Mouse (Mus musculus) kidney, adult 9 months (tissue): ENCODE results near the gene Itpr2.

Source experiments
- DNase-seq: peaks from one replicate; pipeline ENCODE4 v3.0.0; 2022

Itpr2 gene

GRCm38 (mm10) chr6:146343671-146344384 is 158.2 kb downstream of the Itpr2 start:
- DNase-seq: no peak

- DNase-seq: peak; percentile 22
These were observed 159.0 kb downstream of the Itpr2 start for GRCm38 (mm10) chr6:146342995-146343394.

DNA sequence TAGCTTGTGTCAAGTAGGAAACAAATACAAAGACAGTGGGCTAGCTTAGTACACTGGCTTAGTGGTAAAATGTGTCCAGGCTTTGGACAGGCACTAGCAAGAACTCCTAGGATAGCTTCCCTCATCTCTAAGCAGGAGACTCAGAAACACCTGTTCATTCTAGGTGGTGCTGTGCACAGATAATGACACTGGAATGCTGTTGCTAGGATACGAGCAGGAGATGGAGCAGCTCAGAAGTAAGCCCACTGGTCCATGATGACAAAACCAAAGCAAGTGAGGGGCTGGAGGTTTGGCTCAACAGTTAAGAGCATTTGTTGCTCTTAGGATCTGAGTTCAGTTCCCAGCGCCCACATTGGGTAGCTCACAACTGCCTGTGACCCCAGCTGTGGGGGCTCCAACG is 160.1 kb downstream of the Itpr2 start:
- no peak for DNase-seq

DNA sequence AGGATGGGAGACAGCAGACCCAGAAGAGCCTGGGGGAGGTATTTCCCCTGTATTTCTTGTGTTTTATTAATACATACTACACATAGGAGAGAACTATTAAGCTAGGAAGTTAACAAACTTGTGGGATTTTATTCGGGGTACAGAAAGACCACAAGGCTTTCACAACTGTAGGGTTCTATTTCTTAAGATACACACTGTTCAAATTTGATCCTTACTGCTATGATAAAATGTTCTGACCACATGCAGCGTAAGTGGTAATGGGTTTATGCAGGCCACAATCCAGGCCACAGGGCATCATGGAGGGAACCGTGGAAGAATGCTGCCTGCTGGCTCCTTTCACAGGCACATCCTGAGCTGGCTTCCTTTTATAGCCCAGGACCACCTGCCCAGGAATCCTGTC is 160.6 kb downstream of the Itpr2 start:
- DNase-seq: no peak

GRCm38 (mm10) chr6:146340951-146341350 is 161.1 kb downstream of the Itpr2 start:
- DNase-seq: no peak

GRCm38 (mm10) chr6:146339779-146340178 is 162.2 kb downstream of the Itpr2 start:
- DNase-seq: peak; percentile 56

GRCm38 (mm10) chr6:146337237-146337636 is 164.8 kb downstream of the Itpr2 start:
- no peak for DNase-seq

GRCm38 (mm10) chr6:146335191-146335590 is 166.8 kb downstream of the Itpr2 start:
- no peak for DNase-seq

DNA sequence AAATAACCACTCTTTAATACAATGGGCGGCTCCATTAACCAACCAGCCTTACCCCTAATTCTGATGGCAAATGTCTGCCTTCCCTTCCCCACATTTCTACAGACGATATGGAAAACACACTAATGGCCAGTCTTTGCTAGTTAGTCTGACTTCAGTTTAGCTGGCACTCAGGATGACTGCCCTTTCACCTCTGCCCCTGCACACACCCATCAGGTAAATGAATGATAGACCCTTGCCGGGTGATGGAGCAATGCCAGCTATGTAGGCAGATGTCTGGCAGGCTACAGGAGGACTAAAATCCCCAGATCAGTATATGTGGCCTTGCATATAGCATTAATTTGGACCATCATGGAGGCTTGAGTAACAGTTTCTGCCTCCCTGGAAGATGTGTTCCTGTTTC is 168.5 kb downstream of the Itpr2 start:
- DNase-seq: peak; percentile 92

DNA sequence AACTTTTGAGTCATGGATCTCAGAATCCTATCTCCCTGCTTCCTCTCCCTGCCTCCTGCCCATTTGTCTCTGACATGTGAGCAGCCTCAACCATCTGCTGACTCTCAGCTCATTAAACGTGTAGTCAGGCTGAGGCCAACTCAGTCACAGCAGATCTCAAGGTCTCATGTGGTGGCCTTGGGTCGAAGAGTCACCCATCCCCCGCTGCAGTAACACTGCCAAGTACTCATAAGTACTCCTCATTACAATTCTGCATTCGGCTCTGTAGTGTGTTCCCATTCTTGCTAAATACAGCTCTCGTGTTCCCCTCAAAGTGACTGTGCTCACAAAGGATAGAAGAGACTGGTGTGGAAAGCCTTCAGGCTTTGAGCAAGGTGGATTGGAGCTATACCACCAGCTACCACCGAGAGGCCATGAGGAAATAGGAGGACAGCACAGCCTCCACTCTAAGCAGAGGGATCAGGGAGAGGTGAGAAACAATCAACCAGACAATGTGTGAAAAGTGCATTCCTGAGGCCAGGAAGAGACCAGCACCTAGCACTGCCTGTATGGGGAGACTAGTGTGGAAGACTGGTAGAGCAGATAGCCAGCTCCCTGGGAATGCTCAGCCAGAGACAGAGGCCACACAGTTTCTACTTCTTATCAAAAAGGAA is 170.9 kb downstream of the Itpr2 start:
- DNase-seq: peak; percentile 50

DNA sequence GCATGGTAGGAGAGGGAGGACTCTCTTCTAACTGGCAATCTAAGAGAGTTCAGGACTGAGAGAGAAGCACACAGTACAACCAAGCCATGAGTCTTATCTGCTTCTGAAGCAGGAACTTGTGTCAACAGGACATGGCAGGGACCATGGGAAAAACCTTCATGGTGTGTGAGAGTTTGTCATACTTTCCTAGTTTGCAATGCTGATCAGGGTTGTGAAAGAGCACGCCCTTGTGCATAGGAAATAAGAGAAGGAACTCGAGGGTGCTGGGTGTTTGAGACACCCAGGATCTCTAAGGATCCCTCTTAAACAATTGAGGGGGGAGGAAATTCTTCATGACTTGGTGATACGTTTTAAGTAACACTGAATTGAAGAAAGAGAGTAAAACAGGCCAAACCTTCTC is 172.9 kb downstream of the Itpr2 start:
- no peak for DNase-seq

DNA sequence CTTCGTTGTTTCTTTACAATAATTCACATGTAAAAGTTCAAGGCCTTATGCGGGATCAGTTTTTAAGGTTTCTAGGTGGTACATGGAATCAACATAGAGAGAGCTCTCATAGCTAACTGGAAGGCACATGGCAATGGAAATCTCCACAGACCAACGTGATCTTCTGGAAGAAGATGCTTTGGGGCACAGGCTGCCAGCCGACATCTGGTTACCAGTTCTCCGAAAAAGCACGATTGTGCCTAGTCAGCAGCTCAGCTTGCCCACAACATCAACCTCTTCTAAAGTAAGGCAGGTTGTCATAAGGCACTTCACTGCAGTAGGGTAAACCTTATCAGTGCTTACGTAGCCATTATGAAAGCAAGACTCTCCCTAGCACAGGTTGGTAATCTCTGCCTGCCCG is 175.4 kb downstream of the Itpr2 start:
- DNase-seq: no peak

DNA sequence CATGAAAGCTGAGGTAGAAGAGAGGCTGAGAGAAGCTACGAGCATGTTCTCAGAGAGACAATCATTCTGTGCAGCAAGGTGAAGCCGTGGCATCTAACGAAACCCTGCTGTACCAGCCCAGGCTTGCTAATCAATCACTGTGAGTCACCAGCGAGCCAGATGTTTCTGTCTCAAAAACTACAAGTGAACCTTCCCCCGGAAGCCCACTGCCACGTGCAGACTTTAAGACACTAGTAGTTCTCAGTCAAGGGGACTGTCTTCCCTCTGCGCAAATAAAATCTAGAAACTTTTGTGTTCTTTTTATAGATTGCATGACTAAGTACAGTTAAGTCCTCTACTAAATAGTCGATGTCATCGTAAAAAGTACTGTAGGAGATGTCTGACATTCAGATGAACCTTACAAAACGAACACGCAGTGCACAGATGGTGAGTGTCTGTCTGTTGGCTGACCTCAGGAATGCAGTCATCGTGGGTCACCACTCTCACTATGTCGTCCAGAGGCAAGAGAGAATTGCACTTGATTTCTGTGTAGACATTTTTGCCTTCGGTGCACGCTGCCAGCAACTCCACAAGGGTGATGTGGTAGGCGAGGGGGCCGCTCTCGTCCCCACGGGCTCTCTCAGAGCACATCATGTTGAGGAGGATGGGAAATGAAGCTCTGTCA is 177.3 kb downstream of the Itpr2 start:
- no peak for DNase-seq

DNA sequence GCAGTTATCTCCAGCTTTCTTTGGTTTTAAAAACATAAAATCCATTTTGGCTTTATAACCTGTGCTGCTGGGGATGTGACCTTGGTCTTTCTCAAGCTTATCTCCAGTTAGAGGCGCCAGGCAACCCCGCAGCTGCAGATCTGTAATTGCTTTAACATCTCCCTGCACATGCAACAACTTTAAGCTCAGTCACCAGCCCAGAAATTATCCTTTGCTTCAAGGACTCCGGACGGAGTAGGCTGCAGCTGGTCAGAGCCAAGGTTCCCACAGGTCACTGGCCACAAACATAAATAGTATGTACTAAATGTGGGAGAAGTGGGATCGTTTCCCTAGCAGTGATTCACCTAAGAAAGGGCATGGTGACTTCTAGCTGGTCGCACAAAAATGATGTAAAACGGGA is 179.5 kb downstream of the Itpr2 start:
- no peak for DNase-seq

DNA sequence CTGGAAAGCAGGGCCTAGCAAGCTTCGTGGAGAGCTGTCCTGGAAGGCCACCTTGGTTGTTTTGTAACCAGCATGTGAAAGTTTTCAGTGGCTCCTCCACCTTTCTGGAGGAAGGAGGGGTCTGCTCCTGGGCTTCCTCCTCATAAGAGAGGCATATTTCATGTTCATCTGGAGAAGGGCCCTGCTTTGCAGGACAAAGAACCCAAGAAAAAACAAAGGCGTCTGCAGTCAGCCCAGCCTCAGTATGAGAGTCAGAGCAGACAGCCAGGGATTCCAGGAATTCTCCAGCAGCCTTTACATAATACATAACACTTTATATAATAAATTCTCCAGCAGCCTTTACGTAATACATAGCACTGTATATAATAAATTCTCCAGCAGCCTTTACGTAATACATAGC is 180.1 kb downstream of the Itpr2 start:
- peak; percentile 50 for DNase-seq

DNA sequence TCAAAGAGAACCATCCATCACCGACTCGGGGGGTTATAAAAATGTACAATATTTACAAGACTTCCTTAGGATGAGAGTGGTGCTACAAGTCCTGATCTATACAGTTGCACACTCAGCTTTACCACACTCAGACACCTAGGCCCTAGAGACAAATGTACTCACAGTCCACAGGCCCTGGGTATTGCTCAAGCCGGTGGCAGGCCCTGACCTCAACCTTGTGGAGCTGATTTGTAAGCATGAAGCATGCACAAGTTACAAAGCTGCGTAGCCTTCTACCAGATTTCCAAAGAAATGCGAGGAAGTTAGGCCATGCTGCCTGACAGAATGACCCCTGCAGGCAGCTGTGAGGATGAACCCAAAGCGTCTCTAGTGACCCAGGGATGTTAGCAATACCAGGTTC is 185.6 kb downstream of the Itpr2 start:
- DNase-seq: no peak

DNA sequence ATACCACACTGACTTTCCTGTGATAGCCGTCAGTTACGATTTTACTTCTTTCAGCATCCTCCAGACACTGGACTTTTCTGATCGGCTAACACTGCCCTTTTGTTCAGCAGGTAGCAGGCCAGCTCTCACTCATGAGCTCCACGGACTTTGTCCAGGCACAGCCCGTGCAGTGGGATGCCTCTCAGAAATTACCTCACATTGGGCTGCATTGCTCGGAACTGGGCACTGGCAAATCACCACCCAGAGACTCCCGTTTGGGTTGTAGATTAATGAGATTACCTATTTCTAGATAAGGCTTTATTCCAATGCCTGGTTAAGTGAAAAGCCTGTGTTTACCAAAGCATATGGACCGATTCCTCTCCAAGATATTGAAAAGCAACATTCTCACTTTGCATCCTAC is 186.9 kb downstream of the Itpr2 start:
- DNase-seq: peak; percentile 91

- DNase-seq: no peak
These were observed 187.7 kb downstream of the Itpr2 start for GRCm38 (mm10) chr6:146314304-146314703.

GRCm38 (mm10) chr6:146313396-146313795 is 188.6 kb downstream of the Itpr2 start:
- DNase-seq: no peak

GRCm38 (mm10) chr6:146310210-146310609 is 191.8 kb downstream of the Itpr2 start:
- no peak for DNase-seq

- DNase-seq: no peak
These were observed 192.7 kb downstream of the Itpr2 start for GRCm38 (mm10) chr6:146309335-146309734.

DNA sequence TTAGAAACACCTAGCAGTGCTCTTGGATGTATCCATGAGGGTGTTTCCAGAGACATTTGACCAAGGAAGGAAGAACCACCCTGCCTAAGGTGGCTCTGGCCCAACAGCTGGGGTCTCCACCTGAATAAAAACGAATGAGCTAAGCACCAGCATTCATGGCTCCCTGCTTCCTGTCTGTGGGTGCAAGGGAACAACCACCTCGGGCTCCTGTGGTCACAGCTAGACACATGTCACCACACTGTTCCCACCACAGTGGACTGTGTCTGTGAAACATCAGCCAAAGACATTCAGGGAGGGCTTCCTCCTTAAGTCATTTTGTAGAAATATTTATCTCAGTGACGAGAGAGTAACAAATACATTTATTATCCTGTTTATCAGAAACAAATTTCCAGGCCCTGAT is 196.0 kb downstream of the Itpr2 start:
- DNase-seq: no peak

- DNase-seq: peak; percentile 22
These were observed 197.9 kb downstream of the Itpr2 start for GRCm38 (mm10) chr6:146304088-146304487.

GRCm38 (mm10) chr6:146303336-146303735 is 198.7 kb downstream of the Itpr2 start:
- DNase-seq: no peak
